In the genomic region with DNA sequence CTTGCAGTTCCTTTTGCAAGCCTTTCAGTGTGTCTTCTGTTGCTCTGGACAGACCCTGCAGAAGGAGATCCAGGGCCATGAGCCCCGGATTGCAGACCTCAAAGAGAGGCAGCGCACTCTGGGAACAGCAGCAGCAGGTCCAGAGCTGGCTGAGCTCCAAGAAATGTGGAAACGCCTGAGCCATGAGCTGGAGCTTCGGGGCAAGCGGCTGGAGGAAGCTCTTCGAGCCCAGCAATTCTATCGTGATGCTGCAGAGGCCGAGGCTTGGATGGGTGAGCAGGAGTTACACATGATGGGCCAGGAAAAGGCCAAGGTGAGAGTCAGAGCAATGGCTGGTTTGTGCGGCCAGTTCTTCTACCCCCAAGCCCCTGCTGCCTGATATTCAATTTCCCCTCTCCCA, we compare ENCODE assay signal across 8 mouse cellular contexts. TPM values are rescaled to one million over a fixed set of nuclear protein-coding genes. Genes with fewer than 3 reads are reported as not detected.
DNase-seq lines count a peak whose midpoint lies in the region; ATAC-seq and TF ChIP-seq lines count a peak whose summit lies in the region.

No protein-coding gene starts in this region.

- peak overlapping the region; percentile 44 for H3K9ac ChIP-seq in embryonic facial prominence, embryonic 13.5 days

- ATAC-seq in embryonic facial prominence, embryonic 13.5 days (ENCODE audit: insufficient number of reproducible peaks, insufficient read depth, low FRiP score, low TSS enrichment, low read depth), result no peak
- ATAC-seq in megakaryocyte, adult 5-6 weeks (ENCODE audit: poor library complexity, severe bottlenecking), result no peak

- no peak overlapping the region for H3K4me2 ChIP-seq in embryonic facial prominence, embryonic 13.5 days

- TF ChIP-seq CTCF in layer of hippocampus, adult 2 months (conservative IDR thresholded peaks at IDR 0.05), result no peak

- H3K27me3 ChIP-seq in embryonic facial prominence, embryonic 13.5 days, result no peaks in the 10 kb centered on the region
- no peaks in the 10 kb centered on the region for H3K27me3 ChIP-seq in embryonic facial prominence, embryonic 10.5 days (replicated peaks; ENCODE audit: low read depth, poor library complexity, severe bottlenecking)

- no peak overlapping the region for H3K4me3 ChIP-seq in embryonic facial prominence, embryonic 13.5 days
- no peak overlapping the region for H3K4me3 ChIP-seq in embryonic facial prominence, embryonic 10.5 days
- no peak overlapping the region for H3K4me3 ChIP-seq in layer of hippocampus, adult 2 months

- 0 out of 2 replicates have a peak, but pooled peaks cover 4% of the 10 kb centered on the region for H3K4me1 ChIP-seq in embryonic facial prominence, embryonic 13.5 days
- H3K4me1 ChIP-seq in embryonic facial prominence, embryonic 10.5 days, result no peaks in the 10 kb centered on the region

- no peak for DNase-seq in embryonic facial prominence, embryonic 10.5 days (ENCODE audit: low spot score)
- no peak for DNase-seq in layer of hippocampus, adult 2 months (ENCODE audit: low spot score in 2 of 2)
- DNase-seq in layer of hippocampus, adult 8-10 months (ENCODE audit: low spot score in 2 of 2), result no peak
- DNase-seq in Muller cell, postnatal 12 days (ENCODE audit: inconsistent ontology term), result peak; percentile 35
- DNase-seq in cerebellum, postnatal 14 days, result peak; percentile 63 to 70
- DNase-seq in thymus, postnatal 25 days, result no peak

- H3K9me3 ChIP-seq in embryonic facial prominence, embryonic 13.5 days, result no peaks in the 10 kb centered on the region
- H3K9me3 ChIP-seq in embryonic facial prominence, embryonic 10.5 days, result no peaks in the 10 kb centered on the region

- H3K36me3 ChIP-seq in embryonic facial prominence, embryonic 13.5 days, result peaks cover 23% of the 10 kb centered on the region
- H3K36me3 ChIP-seq in embryonic facial prominence, embryonic 10.5 days (replicated peaks), result peaks cover 86% of the 10 kb centered on the region

- no peak overlapping the region for H3K27ac ChIP-seq in embryonic facial prominence, embryonic 13.5 days
- H3K27ac ChIP-seq in embryonic facial prominence, embryonic 10.5 days (replicated peaks), result no peak overlapping the region
- H3K27ac ChIP-seq in layer of hippocampus, adult 2 months, result peak overlapping the region; percentile 58; the same call in 1 of the 2 replicates

- 74% methylated on average over 9 of the region's 9 CpGs for WGBS in embryonic facial prominence, embryonic 13.5 days
- WGBS in embryonic facial prominence, embryonic 10.5 days, result 88% methylated on average over 9 of the region's 9 CpGs

RNA-seq across cellular contexts. Expression of gene Rbm4b, which starts 11.2 kb away (rescaled TPM):
- polyA plus RNA-seq in embryonic facial prominence, embryonic 13.5 days (2015; fragmentation: Nextera tagmentation; extraction: Ambion mirVana), result 107 and 114 TPM in 2 replicates
- 102 and 114 TPM in 2 replicates for polyA plus RNA-seq in embryonic facial prominence, embryonic 10.5 days (2016; fragmentation: Nextera tagmentation; extraction: Ambion mirVana)
- 10 to 100 TPM; 16.8 to 17.9 TPM for total RNA-seq in layer of hippocampus, adult 2 months (2021)
- 10 to 100 TPM; 14.6 to 20.0 (median 17.2) TPM for total RNA-seq in layer of hippocampus, adult 8-10 months (2022)
- 13.3 and 14.9 TPM in 2 replicates for total RNA-seq in megakaryocyte, adult 5-6 weeks (2015)
- total RNA-seq in megakaryocyte, adult 5-6 weeks (2017), result 10.8 and 14.2 TPM in 2 replicates

RNA-seq across cellular contexts. Expression of gene Sptbn2, which starts 34.1 kb away (rescaled TPM):
- polyA plus RNA-seq in embryonic facial prominence, embryonic 13.5 days (2015; fragmentation: Nextera tagmentation; extraction: Ambion mirVana), result 2.6 and 2.9 TPM in 2 replicates
- polyA plus RNA-seq in embryonic facial prominence, embryonic 10.5 days (2016; fragmentation: Nextera tagmentation; extraction: Ambion mirVana), result 7.7 and 8.9 TPM in 2 replicates
- total RNA-seq in layer of hippocampus, adult 2 months (2021), result 100 to 1,000 TPM; 588 to 591 TPM
- 100 to 1,000 TPM; 475 to 555 (median 513) TPM for total RNA-seq in layer of hippocampus, adult 8-10 months (2022)
- total RNA-seq in megakaryocyte, adult 5-6 weeks (2015), result not detected in 2 replicates
- not detected in 2 replicates for total RNA-seq in megakaryocyte, adult 5-6 weeks (2017)

RNA-seq across cellular contexts. Expression of gene Gm960, which starts 46.6 kb away (rescaled TPM):
- polyA plus RNA-seq in embryonic facial prominence, embryonic 13.5 days (2015; fragmentation: Nextera tagmentation; extraction: Ambion mirVana), result 5.2 and 8.0 TPM in 2 replicates
- polyA plus RNA-seq in embryonic facial prominence, embryonic 10.5 days (2016; fragmentation: Nextera tagmentation; extraction: Ambion mirVana), result 2.0 and 2.6 TPM in 2 replicates
- 1 to 10 TPM; 1.2 to 2.5 TPM for total RNA-seq in layer of hippocampus, adult 2 months (2021)
- total RNA-seq in layer of hippocampus, adult 8-10 months (2022), result 1 to 10 TPM; 1.2 to 2.0 (median 1.8) TPM
- total RNA-seq in megakaryocyte, adult 5-6 weeks (2015), result not detected in 2 replicates
- total RNA-seq in megakaryocyte, adult 5-6 weeks (2017), result not detected in 2 replicates

RNA-seq across cellular contexts. Expression of gene Rbm4, which starts 48.6 kb away (rescaled TPM):
- 82.5 and 98.2 TPM in 2 replicates for polyA plus RNA-seq in embryonic facial prominence, embryonic 13.5 days (2015; fragmentation: Nextera tagmentation; extraction: Ambion mirVana)
- 92.1 and 99.5 TPM in 2 replicates for polyA plus RNA-seq in embryonic facial prominence, embryonic 10.5 days (2016; fragmentation: Nextera tagmentation; extraction: Ambion mirVana)
- 10 to 100 TPM; 76.1 to 95.4 TPM for total RNA-seq in layer of hippocampus, adult 2 months (2021)
- 10 to 100 TPM; 79.4 to 87.1 (median 84.8) TPM for total RNA-seq in layer of hippocampus, adult 8-10 months (2022)
- 22.5 and 30.0 TPM in 2 replicates for total RNA-seq in megakaryocyte, adult 5-6 weeks (2015)
- 45.2 and 51.7 TPM in 2 replicates for total RNA-seq in megakaryocyte, adult 5-6 weeks (2017)

Comparison
In these comparisons a context has a peak if more than half of its experiments do, and no peak if none do; other contexts are left out.
1. DNase-seq: peak in Muller cell, postnatal 12 days (single experiment) and cerebellum, postnatal 14 days (2 of 2); none in embryonic facial prominence, embryonic 10.5 days (single experiment), layer of hippocampus, adult 2 months (0 of 2), layer of hippocampus, adult 8-10 months (0 of 2) and thymus, postnatal 25 days (single experiment).
2. RNA of gene Sptbn2, which starts 34.1 kb away (total RNA-seq): 588 to 591 TPM in layer of hippocampus, adult 2 months and 475 to 555 TPM in layer of hippocampus, adult 8-10 months; not detected in megakaryocyte, adult 5-6 weeks; every median in the first group is over 100 times any median in the second.